Mouse (Mus musculus): Measurements from ENCODE around the gene Ntpcr. TPM values are rescaled to one million over a fixed set of nuclear protein-coding genes. Genes with fewer than 3 reads are reported as not detected.
A peak's percentile ranks its signal among the peaks of the same experiment; 100 is the strongest.

The Ntpcr gene
- polyA plus RNA-seq, 1 experiment from 2014 or later, result 19.3 TPM

GRCm38 (mm10) chr8:125727797-125728196 lies 2.0 kb upstream of the Ntpcr start:
- Histone ChIP-seq H3K36me3 (replicated peaks) (no peaks in the 10 kb centered on the region), H3K27ac (replicated peaks) (no peak overlapping the region), H3K9me3 (no peaks in the 10 kb centered on the region), H3K27me3 (replicated peaks; ENCODE audit: low read depth, poor library complexity, severe bottlenecking) (no peaks in the 10 kb centered on the region; the same call in 1 of the 2 replicates), H3K4me1 (peaks cover 20% of the 10 kb centered on the region), H3K4me3 (no peak overlapping the region)
- WGBS, result 55% methylated on average over 8 of the region's 8 CpGs
- no peak for DNase-seq (ENCODE audit: low spot score)

GRCm38 (mm10) chr8:125733964-125734956 lies 4.5 kb downstream of the Ntpcr start:
- 6% methylated on average over 52 of the region's 52 CpGs for WGBS
- Histone ChIP-seq H3K27me3 (replicated peaks; ENCODE audit: low read depth, poor library complexity, severe bottlenecking) (no peaks in the 10 kb centered on the region; the same call in 1 of the 2 replicates), H3K27ac (replicated peaks) (peak overlapping the region; percentile 86), H3K36me3 (replicated peaks) (no peaks in the 10 kb centered on the region), H3K4me3 (peak overlapping the region; percentile 70), H3K4me1 (peaks cover 33% of the 10 kb centered on the region), H3K9me3 (no peaks in the 10 kb centered on the region)
- peak; percentile 95 for DNase-seq (ENCODE audit: low spot score)

GRCm38 (mm10) chr8:125738956-125739355 lies 9.2 kb downstream of the Ntpcr start:
- 93% methylated on average over 4 of the region's 4 CpGs for WGBS

GRCm38 (mm10) chr8:125740655-125741054 lies 10.9 kb downstream of the Ntpcr start:
- WGBS, result 83% methylated on average over 10 of the region's 10 CpGs
- DNase-seq (ENCODE audit: low spot score), result no peak
- Histone ChIP-seq H3K4me1 (peaks cover 15% of the 10 kb centered on the region; the same call in 1 of the 2 replicates), H3K27me3 (replicated peaks; ENCODE audit: low read depth, poor library complexity, severe bottlenecking) (no peaks in the 10 kb centered on the region), H3K36me3 (replicated peaks) (no peaks in the 10 kb centered on the region), H3K9me3 (no peaks in the 10 kb centered on the region), H3K4me3 (no peak overlapping the region), H3K27ac (replicated peaks) (no peak overlapping the region)

More at GRCm38 (mm10) chr8:125738956-125739355, 9.2 kb downstream of the Ntpcr start:
- no peaks in the 10 kb centered on the region for H3K9me3 ChIP-seq
- no peaks in the 10 kb centered on the region for H3K36me3 ChIP-seq (replicated peaks)
- no peak overlapping the region for H3K4me3 ChIP-seq
- no peaks in the 10 kb centered on the region for H3K27me3 ChIP-seq (replicated peaks; ENCODE audit: low read depth, poor library complexity, severe bottlenecking)
- H3K4me1 ChIP-seq, result peaks cover 26% of the 10 kb centered on the region
- DNase-seq (ENCODE audit: low spot score), result no peak
- no peak overlapping the region for H3K27ac ChIP-seq (replicated peaks)

- no peaks in the 10 kb centered on the region for H3K27me3 ChIP-seq (replicated peaks; ENCODE audit: low read depth, poor library complexity, severe bottlenecking)
- H3K27ac ChIP-seq (replicated peaks), result no peak overlapping the region; the same call in 1 of the 2 replicates
- no peaks in the 10 kb centered on the region for H3K9me3 ChIP-seq
- no peak for DNase-seq (ENCODE audit: low spot score)
- 76% methylated on average over 5 of the region's 5 CpGs for WGBS
- peaks cover 8% of the 10 kb centered on the region; the same call in 1 of the 2 replicates for H3K4me1 ChIP-seq
- H3K4me3 ChIP-seq, result no peak overlapping the region
- no peaks in the 10 kb centered on the region for H3K36me3 ChIP-seq (replicated peaks)
Measured at GRCm38 (mm10) chr8:125741377-125741776, 11.6 kb downstream of the Ntpcr start.

- no peak overlapping the region for H3K27ac ChIP-seq (replicated peaks)
- H3K4me1 ChIP-seq, result peaks cover 8% of the 10 kb centered on the region; the same call in 1 of the 2 replicates
- no peaks in the 10 kb centered on the region for H3K27me3 ChIP-seq (replicated peaks; ENCODE audit: low read depth, poor library complexity, severe bottlenecking)
- no peak overlapping the region for H3K4me3 ChIP-seq
- no peak for DNase-seq (ENCODE audit: low spot score)
- 57% methylated on average over 2 of the region's 2 CpGs for WGBS
- H3K36me3 ChIP-seq (replicated peaks), result no peaks in the 10 kb centered on the region
- H3K9me3 ChIP-seq, result no peaks in the 10 kb centered on the region
Measured at GRCm38 (mm10) chr8:125741855-125742254, 12.1 kb downstream of the Ntpcr start.

- DNase-seq (ENCODE audit: low spot score), result no peak
- no peak overlapping the region for H3K4me3 ChIP-seq
- peaks cover 10% of the 10 kb centered on the region for H3K4me1 ChIP-seq
- no peak overlapping the region for H3K27ac ChIP-seq (replicated peaks)
- H3K36me3 ChIP-seq (replicated peaks), result no peaks in the 10 kb centered on the region
- no peaks in the 10 kb centered on the region for H3K27me3 ChIP-seq (replicated peaks; ENCODE audit: low read depth, poor library complexity, severe bottlenecking)
- H3K9me3 ChIP-seq, result no peaks in the 10 kb centered on the region
- 87% methylated on average over 8 of the region's 8 CpGs for WGBS
Measured at GRCm38 (mm10) chr8:125742406-125742805, 12.6 kb downstream of the Ntpcr start.

GRCm38 (mm10) chr8:125744914-125745576 lies 15.3 kb downstream of the Ntpcr start:
- H3K36me3 ChIP-seq (replicated peaks), result no peaks in the 10 kb centered on the region
- DNase-seq (ENCODE audit: low spot score), result no peak
- WGBS, result 89% methylated on average over 10 of the region's 10 CpGs
- H3K9me3 ChIP-seq, result no peaks in the 10 kb centered on the region
- H3K4me3 ChIP-seq, result no peak overlapping the region
- H3K27me3 ChIP-seq (replicated peaks; ENCODE audit: low read depth, poor library complexity, severe bottlenecking), result no peaks in the 10 kb centered on the region
- H3K27ac ChIP-seq (replicated peaks), result no peak overlapping the region; the same call in 1 of the 2 replicates
- H3K4me1 ChIP-seq, result peaks cover 12% of the 10 kb centered on the region

- H3K36me3 ChIP-seq (replicated peaks), result no peaks in the 10 kb centered on the region
- no peak for DNase-seq (ENCODE audit: low spot score)
- H3K27ac ChIP-seq (replicated peaks), result peak overlapping the region; percentile 10
- peaks cover 18% of the 10 kb centered on the region for H3K4me1 ChIP-seq
- H3K4me3 ChIP-seq, result no peak overlapping the region
- H3K27me3 ChIP-seq (replicated peaks; ENCODE audit: low read depth, poor library complexity, severe bottlenecking), result no peaks in the 10 kb centered on the region
- 78% methylated on average over 8 of the region's 8 CpGs for WGBS
- H3K9me3 ChIP-seq, result no peaks in the 10 kb centered on the region
Measured at GRCm38 (mm10) chr8:125747390-125747789, 17.6 kb downstream of the Ntpcr start.

- Histone ChIP-seq H3K27ac (replicated peaks) (no peak overlapping the region), H3K27me3 (replicated peaks; ENCODE audit: low read depth, poor library complexity, severe bottlenecking) (no peaks in the 10 kb centered on the region), H3K4me3 (no peak overlapping the region), H3K4me1 (peaks cover 18% of the 10 kb centered on the region), H3K9me3 (no peaks in the 10 kb centered on the region), H3K36me3 (replicated peaks) (no peaks in the 10 kb centered on the region)
- 80% methylated on average over 8 of the region's 8 CpGs for WGBS
- DNase-seq (ENCODE audit: low spot score), result no peak
Measured at GRCm38 (mm10) chr8:125750846-125751245, 21.1 kb downstream of the Ntpcr start.

GRCm38 (mm10) chr8:125755896-125756295 lies 26.1 kb downstream of the Ntpcr start:
- Histone ChIP-seq H3K36me3 (replicated peaks) (no peaks in the 10 kb centered on the region), H3K9me3 (no peaks in the 10 kb centered on the region), H3K4me1 (peaks cover 17% of the 10 kb centered on the region), H3K27ac (replicated peaks) (no peak overlapping the region), H3K4me3 (no peak overlapping the region), H3K27me3 (replicated peaks; ENCODE audit: low read depth, poor library complexity, severe bottlenecking) (no peaks in the 10 kb centered on the region)
- WGBS, result 79% methylated on average over 8 of the region's 8 CpGs
- DNase-seq (ENCODE audit: low spot score), result no peak

- DNase-seq (ENCODE audit: low spot score), result no peak
- Histone ChIP-seq H3K4me1 (peaks cover 11% of the 10 kb centered on the region), H3K27me3 (replicated peaks; ENCODE audit: low read depth, poor library complexity, severe bottlenecking) (no peaks in the 10 kb centered on the region), H3K27ac (replicated peaks) (peak overlapping the region; percentile 58), H3K4me3 (no peak overlapping the region), H3K9me3 (no peaks in the 10 kb centered on the region), H3K36me3 (replicated peaks) (no peaks in the 10 kb centered on the region)
- WGBS, result 57% methylated on average over 9 of the region's 9 CpGs
Measured at GRCm38 (mm10) chr8:125756391-125757105, 26.8 kb downstream of the Ntpcr start.

Measured in embryonic facial prominence, embryonic 10.5 days (tissue).